In the genomic region with DNA sequence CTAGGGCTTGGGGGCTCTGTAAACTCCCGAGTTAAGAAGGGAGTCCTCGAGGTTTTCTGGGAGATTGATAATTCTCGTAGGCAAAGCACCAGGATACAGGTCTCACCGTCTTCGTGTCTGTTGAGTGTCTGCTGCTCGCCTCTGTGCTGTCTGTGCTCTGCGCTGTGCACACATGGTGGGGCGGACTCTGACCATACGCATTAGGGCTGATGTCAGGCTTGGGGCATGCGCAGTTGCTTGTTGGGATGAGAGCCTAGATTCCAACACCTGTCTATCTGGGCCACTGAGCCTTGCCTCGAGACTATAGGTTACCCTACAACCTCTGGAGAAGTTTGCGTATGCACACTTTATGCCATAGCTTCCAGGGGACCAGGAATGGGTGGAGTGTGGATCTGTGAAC, we compare ENCODE assay signal across 26 mouse cellular contexts. TPM values are rescaled to one million over a fixed set of nuclear protein-coding genes. Genes with fewer than 3 reads are reported as not detected.
"Had no signal": no experiment of that assay in that cellular context is flagged by ENCODE, and none has a peak within 500 bp of the region (broad histone marks: within the 10 kb centered on the region; RNA-seq: fewer than 3 reads in every experiment).

No protein-coding gene starts in this region.

- H3K27me3 ChIP-seq: lung, embryonic 15.5 days; megakaryocyte, embryonic 14.5 days had no signal

- H3K9ac ChIP-seq: kidney, embryonic 15.5 days; liver, embryonic 14.5 days; lung, embryonic 15.5 days; midbrain, embryonic 13.5 days had no signal

- H3K27ac ChIP-seq: kidney, embryonic 15.5 days; left cerebral cortex, adult 2 months; liver, embryonic 14.5 days; lung, embryonic 15.5 days; midbrain, embryonic 10.5 days; midbrain, embryonic 13.5 days; stomach, postnatal 0 days had no signal

- ATAC-seq: midbrain, embryonic 13.5 days; midbrain, embryonic 16.5 days had no signal

- H3K4me2 ChIP-seq: kidney, embryonic 15.5 days; lung, embryonic 15.5 days had no signal

- H3K4me3 ChIP-seq: kidney, embryonic 15.5 days; left cerebral cortex, adult 2 months; lung, embryonic 15.5 days; megakaryocyte, embryonic 14.5 days; midbrain, embryonic 10.5 days; midbrain, embryonic 13.5 days; myocyte had no signal

- DNase-seq: kidney, adult 11 months; kidney, adult 8-10 months; kidney, postnatal 10 days; kidney, postnatal 36 days; layer of hippocampus, postnatal 36 days; lung, adult 18-20 months; lung, postnatal 10 days; lung, postnatal 36 days; right cerebral cortex, adult 18-20 months; right cerebral cortex, postnatal 14 days; right cerebral cortex, postnatal 4 days; thymus, adult 2 months; thymus, postnatal 14 days; thymus, postnatal 4 days had no signal

- H3K9me3 ChIP-seq: kidney, embryonic 15.5 days; lung, embryonic 15.5 days; megakaryocyte, embryonic 14.5 days; midbrain, embryonic 10.5 days; midbrain, embryonic 13.5 days had no signal

RNA-seq across cellular contexts. Expression of a gene that starts 16.8 kb away (rescaled TPM):
- polyA plus RNA-seq: limb, embryonic 11.5 days; liver, embryonic 14.5 days; lung, embryonic 15.5 days; midbrain, embryonic 10.5 days; stomach, embryonic 14.5 days; stomach, postnatal 0 days had no signal
